Mouse (Mus musculus) embryonic facial prominence, embryonic 11.5 days (tissue): Measurements from ENCODE around the gene Pex11g. TPM values are rescaled to one million over a fixed set of nuclear protein-coding genes. Genes with fewer than 3 reads are reported as not detected.

Experiments
- ATAC-seq: fragments of 200-750 bp; cut with Nextera tagmentation; replicated peaks from 2 replicates; pipeline ENCODE4 v1.8.0; 2017; ENCODE audit warnings: low read depth; ENCODE audit not compliant: insufficient number of reproducible peaks, low FRiP score, low TSS enrichment
- DNase-seq: peaks from one replicate; pipeline ENCODE4 v3.0.0-alpha.2; 2015; ENCODE audit warnings: low spot score
- H3K27ac ChIP-seq: fragments of 300-500 bp; sonication (generic); replicated peaks from 2 replicates; pipeline ENCODE4 v1.5.1; 2014; ENCODE audit warnings: mild to moderate bottlenecking, low read depth, low read length, control low read depth
- H3K27me3 ChIP-seq: fragments of 300-500 bp; sonication (generic); 2 replicates; pipeline ENCODE4 v1.6.1; 2014; ENCODE audit warnings: mild to moderate bottlenecking, low read length, moderate library complexity, mixed read lengths; ENCODE audit not compliant: control insufficient read depth, insufficient read depth
- H3K36me3 ChIP-seq: fragments of 300-500 bp; sonication (generic); replicated peaks from 2 replicates; pipeline ENCODE4 v1.6.1; 2014; ENCODE audit warnings: low read depth, mild to moderate bottlenecking, low read length, moderate library complexity, mixed read lengths; ENCODE audit not compliant: control insufficient read depth, insufficient read depth
- H3K4me1 ChIP-seq: fragments of 300-500 bp; sonication (generic); 2 replicates; pipeline ENCODE4 v1.6.1; 2014; ENCODE audit warnings: low read length, mixed read lengths; ENCODE audit not compliant: control insufficient read depth, insufficient read depth
- H3K4me2 ChIP-seq: fragments of 300-500 bp; sonication (generic); 2 replicates; pipeline ENCODE4 v1.6.1; 2014; ENCODE audit warnings: low read depth, mild to moderate bottlenecking, control low read depth, low read length, moderate library complexity
- H3K4me3 ChIP-seq: fragments of 300-500 bp; sonication (generic); 2 replicates; pipeline ENCODE4 v1.5.1; 2014; ENCODE audit warnings: low read depth, low read length, control low read depth
- H3K9ac ChIP-seq: fragments of 300-500 bp; sonication (generic); replicated peaks from 2 replicates; pipeline ENCODE4 v1.6.1; 2014; ENCODE audit warnings: mild to moderate bottlenecking, control low read depth, low read length
- H3K9me3 ChIP-seq: fragments of 300-500 bp; sonication (generic); replicated peaks from 2 replicates; pipeline ENCODE4 v1.6.1; 2016; ENCODE audit warnings: mild to moderate bottlenecking, low read length, inconsistent platforms, mixed read lengths; ENCODE audit not compliant: control insufficient read depth
- WGBS: fragments of 180-500 bp; shearing (Covaris S2); extraction: QIAGEN DNeasy Blood & Tissue Kit; methylation state at CpG from one replicate; pipeline ENCODE4 v1.1.7; 2014; 5-methylcytosine and 5-hydroxymethylcytosine counted together
- polyA plus RNA-seq: library from polyadenylated mRNA; unstranded; fragments of >200 nt; fragmentation: Nextera tagmentation; extraction: Ambion mirVana; gene quantifications from 2 replicates; pipeline ENCODE4 v1.2.1, GENCODE M21; 2014

Pex11g gene
- polyA plus RNA-seq, 1 experiment from 2014 or later: 2.1 TPM

DNA sequence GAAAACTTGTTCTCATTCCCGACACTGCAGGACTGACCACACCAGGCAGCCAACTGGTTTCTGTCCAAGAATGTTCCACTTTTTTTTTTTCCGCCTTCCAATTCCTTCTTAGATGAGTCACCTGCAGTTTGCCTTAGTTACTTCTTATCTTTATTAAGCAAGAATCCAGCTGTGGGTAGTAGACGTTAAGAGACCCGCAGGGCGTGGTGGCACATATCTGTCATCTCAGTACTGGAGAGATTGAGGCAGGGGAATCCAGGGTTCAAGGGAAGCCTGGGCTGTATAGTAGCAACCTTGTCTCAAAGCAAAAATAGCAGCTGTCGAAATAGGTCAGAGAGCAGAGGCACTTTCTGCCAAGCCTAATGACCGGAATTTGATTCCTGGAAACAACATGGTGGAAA, 55.6 kb downstream of the Pex11g start:
- no peak overlapping the region for H3K4me3 ChIP-seq
- H3K36me3 ChIP-seq: no peaks in the 10 kb centered on the region
- H3K27me3 ChIP-seq: no peaks in the 10 kb centered on the region
- H3K27ac ChIP-seq: no peak overlapping the region
- H3K9me3 ChIP-seq: no peaks in the 10 kb centered on the region
- WGBS: 83% methylated on average over 7 of the region's 7 CpGs
- no peak overlapping the region for H3K9ac ChIP-seq
- no peak overlapping the region for H3K4me2 ChIP-seq
- ATAC-seq: no peak
- H3K4me1 ChIP-seq: no peaks in the 10 kb centered on the region
- DNase-seq: no peak

- Histone ChIP-seq H3K4me2 (no peak overlapping the region), H3K27ac (no peak overlapping the region), H3K36me3 (no peaks in the 10 kb centered on the region), H3K9ac (no peak overlapping the region), H3K4me1 (no peaks in the 10 kb centered on the region), H3K27me3 (no peaks in the 10 kb centered on the region), H3K9me3 (no peaks in the 10 kb centered on the region), H3K4me3 (no peak overlapping the region)
- ATAC-seq (no peak), DNase-seq (no peak)
- WGBS: 75% methylated on average over 2 of the region's 2 CpGs
These were observed 56.4 kb downstream of the Pex11g start for GRCm38 (mm10) chr8:3411085-3411484.

DNA sequence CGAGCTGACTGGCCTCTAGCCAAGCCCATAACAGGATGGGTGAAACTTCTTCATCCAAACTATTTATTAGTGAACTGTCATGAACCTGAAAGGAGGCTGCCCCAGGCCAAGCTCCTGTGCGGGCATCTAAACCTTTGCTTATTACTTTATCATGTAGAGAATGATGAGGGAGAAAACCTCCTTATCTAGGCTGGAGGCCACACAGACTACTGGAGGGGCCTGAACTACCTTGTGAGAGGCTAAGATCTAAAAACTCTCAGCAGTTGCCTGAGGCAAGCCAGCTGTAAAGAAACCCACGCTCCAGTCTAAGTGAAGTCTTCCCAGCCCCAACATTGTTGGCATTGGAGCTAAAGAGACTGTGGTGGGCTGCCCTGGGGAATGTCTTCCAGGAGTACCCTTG, 60.1 kb downstream of the Pex11g start:
- no peak for DNase-seq
- Histone ChIP-seq H3K4me3 (no peak overlapping the region), H3K4me2 (no peak overlapping the region), H3K27me3 (no peaks in the 10 kb centered on the region), H3K9me3 (no peaks in the 10 kb centered on the region), H3K4me1 (no peaks in the 10 kb centered on the region), H3K9ac (no peak overlapping the region), H3K36me3 (no peaks in the 10 kb centered on the region; the same call in 1 of the 2 replicates), H3K27ac (no peak overlapping the region)
- no peak for ATAC-seq
- 90% methylated on average over 3 of the region's 3 CpGs for WGBS

Other genes with a start within 250 kb of the Pex11g start
- gene Insr, start 188.1 kb downstream of the Pex11g start, polyA plus RNA-seq: 26.3 and 31.0 TPM in 2 replicates
- gene A430078G23Rik, start 114.3 kb downstream of the Pex11g start, polyA plus RNA-seq: not detected in 2 replicates
- gene Arhgef18, start 74.7 kb downstream of the Pex11g start, polyA plus RNA-seq: 7.2 and 8.8 TPM in 2 replicates
- gene Tex45, start 3.2 kb upstream of the Pex11g start, polyA plus RNA-seq: 0.14 TPM in 1 of 2 replicates, not detected in the other
- gene Zfp358, start 25.5 kb upstream of the Pex11g start, polyA plus RNA-seq: 29.0 and 29.9 TPM in 2 replicates
- 43.1 and 43.6 TPM in 2 replicates for gene Mcoln1, start 32.8 kb upstream of the Pex11g start, polyA plus RNA-seq
- gene Pnpla6, start 47.7 kb upstream of the Pex11g start, polyA plus RNA-seq: 13.6 and 17.5 TPM in 2 replicates
- gene C330021F23Rik, start 100.3 kb upstream of the Pex11g start, polyA plus RNA-seq: 2.5 and 5.4 TPM in 2 replicates
- gene Camsap3, start 119.6 kb upstream of the Pex11g start, polyA plus RNA-seq: 5.1 and 8.9 TPM in 2 replicates
- gene Xab2, start 153.6 kb upstream of the Pex11g start, polyA plus RNA-seq: 61.4 and 61.6 TPM in 2 replicates
- 73.5 and 84.1 TPM in 2 replicates for gene Pet100, start 153.9 kb upstream of the Pex11g start, polyA plus RNA-seq
- gene Pcp2, start 157.9 kb upstream of the Pex11g start, polyA plus RNA-seq: 1.5 and 2.2 TPM in 2 replicates
- gene Stxbp2, start 163.3 kb upstream of the Pex11g start, polyA plus RNA-seq: 24.9 and 26.5 TPM in 2 replicates
- gene Retn, start 188.1 kb upstream of the Pex11g start, polyA plus RNA-seq: 0.42 TPM in 1 of 2 replicates, not detected in the other
- 0.28 TPM in 1 of 2 replicates, not detected in the other for gene Mcemp1, start 198.1 kb upstream of the Pex11g start, polyA plus RNA-seq
- gene Fcor, start 204.7 kb upstream of the Pex11g start, polyA plus RNA-seq: 7.8 and 10.8 TPM in 2 replicates
- gene Trappc5, start 208.6 kb upstream of the Pex11g start, polyA plus RNA-seq: 36.8 and 38.6 TPM in 2 replicates
- 0.25 and 0.36 TPM in 2 replicates for gene Fcer2a, start 226.5 kb upstream of the Pex11g start, polyA plus RNA-seq